Mouse (Mus musculus): ENCODE data around the gene Rapgef2. TPM values are rescaled to one million over a fixed set of nuclear protein-coding genes. Genes with fewer than 3 reads are reported as not detected.
"Not testable (repeated sequence)": the region's sequence is repeated elsewhere in the genome, so short reads cannot be mapped to it uniquely, and the experiment has no call there.

Gene Rapgef2
- polyA plus RNA-seq, 1 experiment from 2014 or later: 10.7 TPM

DNA sequence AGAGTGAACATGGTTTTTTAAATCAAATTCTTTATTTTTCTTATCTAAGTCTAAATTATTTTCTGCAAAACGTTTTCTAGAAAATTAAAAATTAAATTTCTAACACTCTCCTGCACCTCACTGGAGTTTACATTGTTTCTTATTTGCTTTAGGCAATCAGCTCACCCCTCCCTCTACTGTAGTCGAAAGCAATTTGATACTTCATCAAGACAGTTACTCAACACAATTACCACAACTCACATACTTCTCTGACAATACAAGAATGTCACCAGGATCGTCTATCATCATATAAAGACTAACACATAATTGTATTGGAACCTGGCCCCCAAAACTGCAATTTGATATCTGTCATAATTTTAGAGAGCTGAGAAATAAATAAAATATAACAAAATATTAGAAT is 51.8 kb downstream of the Rapgef2 start:
- no peak overlapping the region for H3K4me2 ChIP-seq (replicated peaks; ENCODE audit: low read depth, low read length)
- H3K9me3 ChIP-seq (ENCODE audit: control insufficient read depth, low read depth, low read length): no peaks in the 10 kb centered on the region
- no peak overlapping the region for H3K9ac ChIP-seq (replicated peaks; ENCODE audit: low read depth, low read length)
- no peaks in the 10 kb centered on the region for H3K27me3 ChIP-seq (ENCODE audit: control insufficient read depth, insufficient read depth, low read length)
- no peaks in the 10 kb centered on the region for H3K36me3 ChIP-seq (ENCODE audit: control insufficient read depth, insufficient read depth, low read length)
- H3K4me3 ChIP-seq (ENCODE audit: low read depth, low read length): no peak overlapping the region
- H3K27ac ChIP-seq (ENCODE audit: low read length): no peak overlapping the region
- 57% methylated on average over 3 of the region's 3 CpGs for WGBS
- peaks cover 7% of the 10 kb centered on the region; the same call in 1 of the 2 replicates for H3K4me1 ChIP-seq (ENCODE audit: control insufficient read depth, insufficient read depth, low read length)
- no peak for ATAC-seq (ENCODE audit: insufficient number of reproducible peaks, insufficient read depth, low FRiP score, low read depth)

DNA sequence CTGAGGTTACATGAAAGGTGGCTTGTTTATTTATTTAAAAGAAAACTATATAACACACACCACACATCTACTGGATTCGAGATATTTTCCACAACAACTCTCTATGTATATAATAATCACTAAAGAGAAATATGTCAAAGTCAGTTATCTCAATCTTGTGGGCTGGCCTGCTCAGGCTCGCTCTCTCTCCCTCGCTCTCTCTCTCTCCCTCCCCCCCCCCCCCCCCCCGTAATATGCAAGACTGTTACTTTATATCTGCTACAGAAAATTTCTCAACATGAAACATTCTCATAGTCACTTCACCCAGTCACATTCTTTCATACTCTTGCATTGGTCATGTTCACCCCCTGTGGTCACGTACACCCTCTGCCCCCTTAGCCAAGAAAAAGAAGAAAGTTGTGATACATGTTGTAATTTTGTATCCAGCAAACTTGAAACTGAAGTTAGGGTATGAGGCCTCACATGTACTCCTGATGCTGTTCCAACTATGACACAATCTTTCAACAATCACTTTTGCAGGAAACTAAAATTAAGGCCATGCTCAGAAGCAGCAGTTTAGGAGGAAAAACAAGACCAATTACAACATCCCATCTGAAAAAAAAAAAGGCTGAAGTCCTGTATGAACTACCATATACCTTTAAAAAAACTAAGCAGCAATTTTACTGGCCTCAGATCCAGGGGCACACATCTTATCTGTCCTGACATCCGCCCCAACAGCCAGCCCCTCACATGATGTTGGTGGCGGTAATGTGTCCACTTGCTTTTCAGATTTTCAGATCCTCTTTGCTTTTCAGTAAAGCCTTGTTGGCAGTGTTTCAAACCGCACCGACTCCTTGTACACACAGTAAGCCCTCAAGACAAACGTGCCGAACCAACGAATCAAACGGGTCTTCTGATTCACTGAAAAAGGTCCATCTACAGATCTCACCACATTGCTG is 52.6 kb downstream of the Rapgef2 start:
- no peak overlapping the region for H3K4me3 ChIP-seq (ENCODE audit: low read depth, low read length)
- H3K9ac ChIP-seq (replicated peaks; ENCODE audit: low read depth, low read length): no peak overlapping the region
- H3K27ac ChIP-seq (ENCODE audit: low read length): no peak overlapping the region
- WGBS: 61% methylated on average over 13 of the region's 13 CpGs
- no peaks in the 10 kb centered on the region for H3K27me3 ChIP-seq (ENCODE audit: control insufficient read depth, insufficient read depth, low read length)
- no peak for ATAC-seq (ENCODE audit: insufficient number of reproducible peaks, insufficient read depth, low FRiP score, low read depth)
- H3K4me1 ChIP-seq (ENCODE audit: control insufficient read depth, insufficient read depth, low read length): peaks cover 7% of the 10 kb centered on the region; the same call in 1 of the 2 replicates
- H3K9me3 ChIP-seq (ENCODE audit: control insufficient read depth, low read depth, low read length): no peaks in the 10 kb centered on the region
- H3K4me2 ChIP-seq (replicated peaks; ENCODE audit: low read depth, low read length): no peak overlapping the region
- no peaks in the 10 kb centered on the region for H3K36me3 ChIP-seq (ENCODE audit: control insufficient read depth, insufficient read depth, low read length)

DNA sequence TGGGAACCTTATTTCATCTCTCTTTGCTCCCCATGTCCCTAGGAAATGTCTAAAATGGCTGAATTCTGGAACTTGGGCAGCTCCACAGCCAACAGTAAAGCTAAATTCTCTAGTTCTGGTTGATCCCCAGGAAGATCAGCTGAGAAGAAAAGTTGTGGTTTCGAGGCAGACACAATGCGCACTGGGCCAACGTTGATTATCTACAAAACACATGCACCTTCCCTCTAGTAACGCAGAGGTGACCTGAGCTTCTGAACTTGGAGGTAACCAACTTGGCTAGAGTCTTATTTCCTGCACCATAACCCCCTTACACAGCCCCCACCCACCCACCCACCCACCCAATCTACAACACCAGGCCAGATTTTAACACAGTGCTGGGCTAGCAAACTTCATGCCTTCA is 55.6 kb downstream of the Rapgef2 start:
- ATAC-seq (ENCODE audit: insufficient number of reproducible peaks, insufficient read depth, low FRiP score, low read depth): no peak
- H3K9me3 ChIP-seq (ENCODE audit: control insufficient read depth, low read depth, low read length): no peaks in the 10 kb centered on the region
- no peaks in the 10 kb centered on the region for H3K36me3 ChIP-seq (ENCODE audit: control insufficient read depth, insufficient read depth, low read length)
- H3K9ac ChIP-seq (replicated peaks; ENCODE audit: low read depth, low read length): no peak overlapping the region
- WGBS: 95% methylated on average over 4 of the region's 4 CpGs
- no peak overlapping the region for H3K27ac ChIP-seq (ENCODE audit: low read length)
- H3K27me3 ChIP-seq (ENCODE audit: control insufficient read depth, insufficient read depth, low read length): no peaks in the 10 kb centered on the region
- H3K4me3 ChIP-seq (ENCODE audit: low read depth, low read length): no peak overlapping the region
- H3K4me1 ChIP-seq (ENCODE audit: control insufficient read depth, insufficient read depth, low read length): peaks cover 7% of the 10 kb centered on the region; the same call in 1 of the 2 replicates
- no peak overlapping the region for H3K4me2 ChIP-seq (replicated peaks; ENCODE audit: low read depth, low read length)

DNA sequence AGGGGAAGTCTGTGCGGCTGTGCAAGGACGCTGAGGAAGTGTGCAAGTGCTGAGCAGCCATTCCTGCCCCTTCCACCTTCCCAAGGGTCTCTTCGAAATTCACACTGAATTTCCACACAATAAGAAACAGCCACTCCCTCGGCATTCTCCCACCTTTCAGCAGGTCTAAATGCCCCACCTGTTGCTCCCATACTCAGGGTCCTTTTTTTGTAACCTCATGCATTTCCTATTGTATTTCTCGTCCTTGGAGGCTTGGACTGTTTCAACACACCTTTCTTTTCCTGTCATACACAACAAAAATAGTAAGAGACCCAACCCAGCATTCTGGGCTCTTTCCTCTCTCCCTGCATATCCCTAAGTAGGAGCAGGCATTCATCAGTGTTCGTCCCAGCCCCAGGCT is 56.8 kb downstream of the Rapgef2 start:
- 68% methylated on average over 6 of the region's 6 CpGs for WGBS
- no peaks in the 10 kb centered on the region for H3K9me3 ChIP-seq (ENCODE audit: control insufficient read depth, low read depth, low read length)

DNA sequence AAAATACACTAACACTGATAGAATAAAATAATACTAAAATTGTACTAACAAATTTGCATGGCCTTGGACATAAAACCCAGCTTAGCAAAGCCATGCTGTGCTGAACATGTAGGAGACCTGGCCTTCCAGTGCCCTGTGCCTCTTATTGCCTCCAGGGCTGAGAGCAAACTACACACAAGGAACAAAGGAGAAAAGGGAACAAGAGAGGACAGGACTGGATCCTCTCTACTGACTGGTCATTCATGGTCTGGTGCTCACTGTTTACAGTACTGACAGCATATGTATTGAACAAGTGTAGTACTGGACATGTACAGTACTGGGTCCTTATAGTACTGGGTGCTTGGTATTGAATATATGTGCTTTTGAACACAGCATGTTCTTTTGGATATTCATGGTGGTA is 58.0 kb downstream of the Rapgef2 start:
- H3K4me2 ChIP-seq (replicated peaks; ENCODE audit: low read depth, low read length): no peak overlapping the region
- no peaks in the 10 kb centered on the region; the same call in 1 of the 2 replicates for H3K4me1 ChIP-seq (ENCODE audit: control insufficient read depth, insufficient read depth, low read length)
- H3K4me3 ChIP-seq (ENCODE audit: low read depth, low read length): no peak overlapping the region
- H3K27me3 ChIP-seq (ENCODE audit: control insufficient read depth, insufficient read depth, low read length): no peaks in the 10 kb centered on the region
- ATAC-seq (ENCODE audit: insufficient number of reproducible peaks, insufficient read depth, low FRiP score, low read depth): no peak
- H3K9ac ChIP-seq (replicated peaks; ENCODE audit: low read depth, low read length): no peak overlapping the region
- no peaks in the 10 kb centered on the region for H3K36me3 ChIP-seq (ENCODE audit: control insufficient read depth, insufficient read depth, low read length)
- no peaks in the 10 kb centered on the region for H3K9me3 ChIP-seq (ENCODE audit: control insufficient read depth, low read depth, low read length)
- H3K27ac ChIP-seq (ENCODE audit: low read length): no peak overlapping the region

More for the DNA sequence above, 56.8 kb downstream of the Rapgef2 start:
- H3K27me3 ChIP-seq (ENCODE audit: control insufficient read depth, insufficient read depth, low read length): no peaks in the 10 kb centered on the region
- H3K9ac ChIP-seq (replicated peaks; ENCODE audit: low read depth, low read length): no peak overlapping the region
- no peak for ATAC-seq (ENCODE audit: insufficient number of reproducible peaks, insufficient read depth, low FRiP score, low read depth)
- no peak overlapping the region for H3K4me3 ChIP-seq (ENCODE audit: low read depth, low read length)
- H3K4me1 ChIP-seq (ENCODE audit: control insufficient read depth, insufficient read depth, low read length): peaks cover 7% of the 10 kb centered on the region; the same call in 1 of the 2 replicates
- H3K4me2 ChIP-seq (replicated peaks; ENCODE audit: low read depth, low read length): no peak overlapping the region
- no peak overlapping the region for H3K27ac ChIP-seq (ENCODE audit: low read length)
- H3K36me3 ChIP-seq (ENCODE audit: control insufficient read depth, insufficient read depth, low read length): no peaks in the 10 kb centered on the region

DNA sequence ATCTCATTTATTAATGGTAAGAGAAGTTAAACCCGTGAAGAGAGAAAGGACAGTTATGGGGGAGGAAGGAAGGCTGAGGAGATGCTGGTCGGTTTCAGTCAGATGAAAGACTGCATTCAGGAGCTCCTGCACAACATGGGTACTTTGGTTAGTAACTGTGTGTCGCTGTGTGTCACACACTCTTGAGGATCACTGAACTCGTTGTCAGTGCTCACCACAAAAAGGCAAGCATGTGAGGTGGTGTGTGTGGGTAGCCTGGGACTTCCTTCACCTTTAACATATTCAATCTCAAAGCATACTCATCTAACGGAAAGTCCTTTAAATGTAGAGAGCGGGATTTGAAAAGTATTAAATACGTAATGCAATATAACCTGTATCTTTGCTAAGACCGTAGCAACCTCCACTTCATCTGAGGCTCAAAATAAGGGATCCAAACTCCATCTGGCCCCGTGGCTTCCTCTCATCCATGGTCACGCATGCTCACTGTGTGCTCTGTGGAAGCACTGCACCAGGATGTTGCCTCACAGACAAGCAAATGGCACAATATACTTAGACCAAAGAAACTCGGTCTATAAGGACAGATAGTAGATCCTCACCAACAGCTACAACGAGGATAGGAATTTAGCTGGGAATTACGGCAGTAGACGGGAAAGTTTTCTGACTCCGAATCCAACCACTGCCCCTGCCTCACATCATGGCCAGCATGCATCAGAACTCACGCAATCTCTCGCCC is 58.8 kb downstream of the Rapgef2 start:
- H3K27me3 ChIP-seq (ENCODE audit: control insufficient read depth, insufficient read depth, low read length): no peaks in the 10 kb centered on the region
- no peaks in the 10 kb centered on the region for H3K9me3 ChIP-seq (ENCODE audit: control insufficient read depth, low read depth, low read length)
- WGBS: 84% methylated on average over 17 of the region's 17 CpGs
- H3K4me3 ChIP-seq (ENCODE audit: low read depth, low read length): no peak overlapping the region
- no peak for ATAC-seq (ENCODE audit: insufficient number of reproducible peaks, insufficient read depth, low FRiP score, low read depth)
- H3K9ac ChIP-seq (replicated peaks; ENCODE audit: low read depth, low read length): no peak overlapping the region
- no peaks in the 10 kb centered on the region for H3K36me3 ChIP-seq (ENCODE audit: control insufficient read depth, insufficient read depth, low read length)
- no peak overlapping the region for H3K4me2 ChIP-seq (replicated peaks; ENCODE audit: low read depth, low read length)
- peaks cover 2% of the 10 kb centered on the region; the same call in 1 of the 2 replicates for H3K4me1 ChIP-seq (ENCODE audit: control insufficient read depth, insufficient read depth, low read length)
- no peak overlapping the region for H3K27ac ChIP-seq (ENCODE audit: low read length)

DNA sequence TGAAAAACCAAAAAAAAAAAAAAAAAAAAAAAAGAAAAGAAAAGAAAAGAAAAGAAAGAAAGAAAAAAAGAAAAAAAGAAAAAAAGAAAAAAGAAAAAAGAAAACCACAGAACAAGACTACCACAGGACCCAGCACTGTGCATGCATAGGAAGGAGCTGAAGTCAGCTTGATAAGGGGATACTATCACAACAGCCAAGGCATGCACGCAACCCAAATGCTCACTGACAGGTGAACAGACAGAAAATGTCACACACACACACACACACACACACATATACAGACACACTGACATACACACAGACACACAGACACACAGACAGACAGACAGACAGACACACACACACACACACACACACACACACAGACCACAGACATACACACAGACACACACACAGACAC is 59.5 kb downstream of the Rapgef2 start:
- H3K9ac ChIP-seq (replicated peaks; ENCODE audit: low read depth, low read length); H3K4me3 ChIP-seq (ENCODE audit: low read depth, low read length); ATAC-seq (ENCODE audit: insufficient number of reproducible peaks, insufficient read depth, low FRiP score, low read depth); H3K9me3 ChIP-seq (ENCODE audit: control insufficient read depth, low read depth, low read length); H3K4me1 ChIP-seq (ENCODE audit: control insufficient read depth, insufficient read depth, low read length); H3K4me2 ChIP-seq (replicated peaks; ENCODE audit: low read depth, low read length); H3K36me3 ChIP-seq (ENCODE audit: control insufficient read depth, insufficient read depth, low read length); H3K27me3 ChIP-seq (ENCODE audit: control insufficient read depth, insufficient read depth, low read length); H3K27ac ChIP-seq (ENCODE audit: low read length): not testable (repeated sequence)
- 89% methylated on average over 1 of the region's 1 CpGs for WGBS

DNA sequence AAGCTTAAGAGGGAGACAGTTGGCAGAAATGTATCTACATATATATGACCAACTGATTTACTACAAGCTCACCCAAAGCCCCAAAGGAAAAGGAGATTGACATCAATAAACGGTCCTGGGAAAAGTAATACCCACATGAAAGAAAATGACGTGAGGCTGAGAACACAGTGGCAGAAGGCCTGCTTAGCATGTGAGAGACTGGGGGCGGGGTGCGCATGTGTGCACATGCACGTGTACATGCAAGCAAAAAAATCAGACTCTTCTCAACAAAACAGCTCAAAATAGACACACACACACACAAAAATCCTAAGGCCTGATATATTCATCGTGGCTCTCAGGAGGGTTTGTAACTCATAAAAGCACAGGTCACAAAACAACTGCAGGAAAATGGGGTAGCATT is 60.4 kb downstream of the Rapgef2 start:
- H3K27me3 ChIP-seq (ENCODE audit: control insufficient read depth, insufficient read depth, low read length): no peaks in the 10 kb centered on the region
- ATAC-seq (ENCODE audit: insufficient number of reproducible peaks, insufficient read depth, low FRiP score, low read depth): no peak

More for the DNA sequence above, 60.4 kb downstream of the Rapgef2 start:
- no peak overlapping the region for H3K27ac ChIP-seq (ENCODE audit: low read length)
- WGBS: 73% methylated on average over 6 of the region's 6 CpGs
- no peak overlapping the region for H3K9ac ChIP-seq (replicated peaks; ENCODE audit: low read depth, low read length)
- no peaks in the 10 kb centered on the region for H3K36me3 ChIP-seq (ENCODE audit: control insufficient read depth, insufficient read depth, low read length)
- H3K4me2 ChIP-seq (replicated peaks; ENCODE audit: low read depth, low read length): no peak overlapping the region
- no peak overlapping the region for H3K4me3 ChIP-seq (ENCODE audit: low read depth, low read length)
- peaks cover 10% of the 10 kb centered on the region; the same call in 1 of the 2 replicates for H3K4me1 ChIP-seq (ENCODE audit: control insufficient read depth, insufficient read depth, low read length)
- no peaks in the 10 kb centered on the region for H3K9me3 ChIP-seq (ENCODE audit: control insufficient read depth, low read depth, low read length)
